Mouse (Mus musculus) T-cell, adult 66 days (primary cell): Measurements from ENCODE around the gene Prss21. TPM values are rescaled to one million over a fixed set of nuclear protein-coding genes. Genes with fewer than 3 reads are reported as not detected.

Experiments
- total RNA-seq, 2 experiments: library from RNA; stranded (reverse); gene quantifications; 3 replicates in 1 of 2; 4 replicates in 1 of 2; pipeline ENCODE4 v1.2.4; 2023

Prss21 gene
- not detected for total RNA-seq

DNA sequence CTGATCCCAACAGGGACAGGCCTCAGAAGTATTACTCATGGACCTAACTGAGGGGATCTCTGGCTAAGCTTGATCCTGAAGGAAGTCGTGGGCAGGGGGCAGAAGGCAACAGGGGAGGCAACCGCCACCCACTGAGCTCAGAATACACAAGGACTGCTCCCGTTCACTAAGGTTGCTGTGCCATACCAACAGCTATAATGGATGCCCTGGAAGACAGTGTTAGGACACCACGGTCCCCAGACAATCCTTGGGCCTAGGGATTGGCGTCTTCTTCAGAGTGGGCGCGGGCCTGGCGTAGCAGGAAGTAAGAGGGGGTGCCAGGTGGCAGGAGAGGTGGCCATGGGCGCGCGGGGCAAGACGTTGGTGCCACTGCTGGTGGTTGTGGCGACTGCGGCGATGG, at the start of gene Prss21:
TSS of gene Prss21 (plus strand) at position 301 of the 400 bp plus-strand sequence.

DNA sequence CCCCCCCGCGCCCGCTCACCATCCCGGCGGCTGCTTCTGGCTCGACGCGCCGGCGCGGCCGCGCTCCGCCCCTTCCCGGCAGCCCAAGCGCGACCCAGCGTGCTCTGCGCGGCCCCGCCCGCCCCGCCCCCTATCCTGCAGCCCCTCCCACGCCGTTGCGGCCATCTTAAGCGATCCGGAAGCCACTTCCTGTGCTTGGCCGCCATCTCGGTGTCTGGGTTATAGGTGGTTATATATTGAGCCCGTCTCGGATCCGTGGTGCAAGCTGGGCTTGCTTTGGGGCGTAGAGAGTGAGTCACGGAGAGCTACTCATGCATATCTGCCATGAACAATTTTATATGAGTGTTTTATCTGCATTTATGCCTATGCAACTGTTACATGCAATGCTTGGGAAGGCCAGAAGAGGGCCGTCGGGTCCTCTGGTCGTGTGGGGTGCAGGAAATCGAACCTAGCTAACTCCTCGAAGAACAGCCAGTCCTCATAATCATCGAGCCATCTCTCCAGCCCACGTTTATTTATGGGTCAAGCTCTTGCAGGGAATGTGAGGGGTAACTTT, 38.7 kb upstream of the Prss21 start, which contains the start of gene Elob:
TSS of gene Elob (minus strand) at position 73 of the 556 bp plus-strand sequence.

DNA sequence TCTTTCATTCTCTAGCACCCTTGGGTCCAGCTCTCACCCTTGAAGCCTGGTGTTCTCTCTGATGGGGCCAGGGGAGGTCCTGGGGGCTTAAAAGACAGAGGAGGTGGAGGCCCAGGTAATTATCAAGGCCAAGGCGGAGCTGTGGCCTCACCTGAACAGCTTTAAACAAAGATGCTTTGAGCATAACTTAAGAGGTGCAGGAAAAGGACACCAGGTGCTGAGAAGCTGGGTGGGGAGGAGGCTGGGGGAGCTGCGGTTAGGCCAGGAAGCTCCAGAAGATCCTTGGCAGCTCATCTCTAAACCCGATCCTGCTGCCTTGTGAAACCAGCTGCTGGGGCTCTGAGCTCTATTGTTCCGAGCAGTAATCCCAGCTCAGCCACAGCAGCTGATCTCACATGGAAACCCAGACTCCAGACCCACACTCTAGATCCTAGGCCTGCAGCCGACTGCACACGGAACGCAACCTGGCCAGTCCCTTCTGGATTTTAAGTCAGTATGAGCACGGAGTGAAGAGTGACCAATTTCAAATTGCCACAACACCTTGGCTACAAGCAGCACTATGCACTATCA, 31.8 kb upstream of the Prss21 start, which contains the start of gene Prss33:
TSS of gene Prss33 (minus strand) at position 51 of the 570 bp plus-strand sequence.

GRCm38 (mm10) chr17:23843812-23844273, 24.0 kb upstream of the Prss21 start, which contains the start of the genes Prss32 and Prss41:
TSS of gene Prss32 (plus strand) at chr17:23843855.
TSS of gene Prss41 (minus strand) at chr17:23844172.

DNA sequence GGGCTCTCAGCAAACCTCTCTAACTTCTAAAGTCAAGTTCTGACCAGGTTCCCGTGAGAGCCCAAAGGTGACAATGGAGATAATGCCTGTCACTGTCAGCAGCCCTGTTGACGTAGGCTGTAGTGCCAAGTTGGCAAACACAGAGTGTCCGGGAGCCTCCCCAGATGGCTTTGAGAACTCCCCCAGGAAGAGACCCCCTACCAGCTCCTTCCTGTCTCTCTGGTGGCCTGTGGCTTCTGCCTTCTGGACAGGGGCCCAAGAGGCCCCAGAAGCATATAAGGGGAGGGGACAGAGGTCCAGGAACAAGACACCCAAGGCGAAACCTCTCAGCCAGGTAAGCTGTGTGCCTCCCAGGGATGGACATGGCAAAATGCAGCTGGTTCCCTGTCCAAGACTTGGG, 12.7 kb downstream of the Prss21 start, which contains the start of the genes Dcpp1 and Dcpp2:
TSS of gene Dcpp1 (plus strand) at position 301 of the 400 bp plus-strand sequence.
TSS of gene Dcpp2 (plus strand) at position 305 of the 400 bp plus-strand sequence.

GRCm38 (mm10) chr17:23917158-23917557, 49.3 kb downstream of the Prss21 start, which contains the start of gene Dcpp3:
TSS of gene Dcpp3 (plus strand) at chr17:23917458.

Other genes starting within 250 kb of the Prss21 start
- gene Mmp25, start 222.8 kb upstream of the Prss21 start, total RNA-seq, result 1 to 10 TPM in 1 of 2 experiments, under 1 TPM in 1; 0.47 to 1.0 TPM
- not detected for gene Bicdl2, start 207.6 kb upstream of the Prss21 start, total RNA-seq
- 10 to 100 TPM; 34.9 to 35.2 TPM for gene Hcfc1r1, start 194.5 kb upstream of the Prss21 start, total RNA-seq
- 10 to 100 TPM; 18.6 to 19.2 TPM for gene Thoc6, start 194.2 kb upstream of the Prss21 start, total RNA-seq
- 10 to 100 TPM; 24.3 to 27.1 TPM for gene Tnfrsf12a, start 190.6 kb upstream of the Prss21 start, total RNA-seq
- gene Cldn6, start 188.8 kb upstream of the Prss21 start, total RNA-seq, result not detected
- not detected for gene Cldn9, start 184.0 kb upstream of the Prss21 start, total RNA-seq
- gene 1520401A03Rik, start 145.3 kb upstream of the Prss21 start, total RNA-seq, result not detected
- gene Pkmyt1, start 141.7 kb upstream of the Prss21 start, total RNA-seq, result 10 to 100 TPM; 35.4 to 36.1 TPM
- gene Paqr4, start 127.2 kb upstream of the Prss21 start, total RNA-seq, result 1 to 10 TPM; 2.5 to 6.1 TPM
- gene Kremen2, start 122.2 kb upstream of the Prss21 start, total RNA-seq, result 1 to 10 TPM; 2.6 to 2.9 TPM
- 10 to 100 TPM; 29.1 to 32.6 TPM for gene Flywch1, start 96.5 kb upstream of the Prss21 start, total RNA-seq
- under 1 TPM in 1 of 2 experiments, not detected in 1; 0.89 TPM for gene Flywch2, start 82.0 kb upstream of the Prss21 start, total RNA-seq
- gene Srrm2, start 77.5 kb upstream of the Prss21 start, total RNA-seq, result 1,000 to 10,000 TPM; 1,478 to 1,622 TPM
- gene Elob, start 38.9 kb upstream of the Prss21 start, total RNA-seq, result 100 to 1,000 TPM; 205 to 212 TPM
- gene Prss33, start 32.0 kb upstream of the Prss21 start, total RNA-seq, result not detected
- gene Prss32, start 24.2 kb upstream of the Prss21 start, total RNA-seq, result not detected
- gene Prss41, start 23.9 kb upstream of the Prss21 start, total RNA-seq, result 1 to 10 TPM; 1.0 to 1.2 TPM
- gene Dcpp1, start 12.8 kb downstream of the Prss21 start, total RNA-seq, result not detected
- not detected for gene Dcpp2, start 12.8 kb downstream of the Prss21 start, total RNA-seq
- not detected for gene Dcpp3, start 49.4 kb downstream of the Prss21 start, total RNA-seq
- not detected for gene Sbp, start 73.6 kb downstream of the Prss21 start, total RNA-seq
- not detected for gene Sbpl, start 87.2 kb downstream of the Prss21 start, total RNA-seq
- gene Prss30, start 112.5 kb downstream of the Prss21 start, total RNA-seq, result 1 to 10 TPM; 1.4 to 1.7 TPM
- gene Prss22, start 130.0 kb downstream of the Prss21 start, total RNA-seq, result not detected
- not detected for gene Prss27, start 170.1 kb downstream of the Prss21 start, total RNA-seq
- 10 to 100 TPM; 33.8 to 39.2 TPM for gene Kctd5, start 205.4 kb downstream of the Prss21 start, total RNA-seq